Mouse (Mus musculus) midbrain, embryonic 10.5 days (tissue): ENCODE measurements around the gene Sox5. TPM values are rescaled to one million over a fixed set of nuclear protein-coding genes. Genes with fewer than 3 reads are reported as not detected.

ENCODE experiments used
- DNase-seq: peaks from one replicate; pipeline ENCODE4 v3.0.0-alpha.2; 2017; ENCODE audit warnings: low spot score
- H3K27ac ChIP-seq: fragments of 300-500 bp; sonication (generic); replicated peaks from 2 replicates; pipeline ENCODE4 v1.5.1; 2016; ENCODE audit warnings: mild to moderate bottlenecking
- H3K27me3 ChIP-seq: fragments of 300-500 bp; sonication (generic); 2 replicates; pipeline ENCODE4 v1.6.1; 2016; ENCODE audit warnings: low read depth, mild to moderate bottlenecking; ENCODE audit not compliant: poor library complexity, severe bottlenecking
- H3K36me3 ChIP-seq: fragments of 300-500 bp; sonication (generic); 2 replicates; pipeline ENCODE4 v1.6.1; 2016; ENCODE audit warnings: mild to moderate bottlenecking, moderate library complexity
- H3K4me1 ChIP-seq: fragments of 300-500 bp; sonication (generic); 2 replicates; pipeline ENCODE4 v1.6.1; 2016
- H3K4me3 ChIP-seq: fragments of 300-500 bp; sonication (generic); 2 replicates; pipeline ENCODE4 v1.5.1; 2016; ENCODE audit warnings: mild to moderate bottlenecking, moderate library complexity
- H3K9me3 ChIP-seq: fragments of 300-500 bp; sonication (generic); replicated peaks from 2 replicates; pipeline ENCODE4 v1.6.1; 2016; ENCODE audit warnings: mild to moderate bottlenecking
- WGBS: fragments of 180-500 bp; shearing (Covaris S2); methylation state at CpG from one replicate; pipeline ENCODE4 v1.1.7; 2016; 5-methylcytosine and 5-hydroxymethylcytosine counted together
- polyA plus RNA-seq: library from polyadenylated mRNA; unstranded; fragments of >200 nt; fragmentation: Nextera tagmentation; extraction: Ambion mirVana; gene quantifications from 2 replicates; pipeline ENCODE4 v1.2.1, GENCODE M21; 2016

Gene Sox5
- polyA plus RNA-seq, 1 experiment from 2014 or later = 28.2 TPM

GRCm38 (mm10) chr6:144757414-144757813 lies 24.4 kb downstream of the Sox5 start:
- no peak overlapping the region for H3K4me3 ChIP-seq
- peak; percentile 32 for DNase-seq
- 41% methylated on average over 14 of the region's 14 CpGs for WGBS
- 0 out of 2 replicates have a peak, but pooled peaks cover 5% of the 10 kb centered on the region for H3K27me3 ChIP-seq
- H3K36me3 ChIP-seq = no peaks in the 10 kb centered on the region
- H3K4me1 ChIP-seq = peaks cover 49% of the 10 kb centered on the region
- no peak overlapping the region for H3K27ac ChIP-seq
- H3K9me3 ChIP-seq = no peaks in the 10 kb centered on the region

GRCm38 (mm10) chr6:144756444-144756843 lies 25.3 kb downstream of the Sox5 start:
- no peak overlapping the region for H3K27ac ChIP-seq
- H3K36me3 ChIP-seq = no peaks in the 10 kb centered on the region
- no peak overlapping the region for H3K4me3 ChIP-seq
- no peak for DNase-seq
- no peaks in the 10 kb centered on the region for H3K9me3 ChIP-seq
- H3K4me1 ChIP-seq = peaks cover 49% of the 10 kb centered on the region
- H3K27me3 ChIP-seq = 0 out of 2 replicates have a peak, but pooled peaks cover 5% of the 10 kb centered on the region
- 95% methylated on average over 14 of the region's 14 CpGs for WGBS

DNA sequence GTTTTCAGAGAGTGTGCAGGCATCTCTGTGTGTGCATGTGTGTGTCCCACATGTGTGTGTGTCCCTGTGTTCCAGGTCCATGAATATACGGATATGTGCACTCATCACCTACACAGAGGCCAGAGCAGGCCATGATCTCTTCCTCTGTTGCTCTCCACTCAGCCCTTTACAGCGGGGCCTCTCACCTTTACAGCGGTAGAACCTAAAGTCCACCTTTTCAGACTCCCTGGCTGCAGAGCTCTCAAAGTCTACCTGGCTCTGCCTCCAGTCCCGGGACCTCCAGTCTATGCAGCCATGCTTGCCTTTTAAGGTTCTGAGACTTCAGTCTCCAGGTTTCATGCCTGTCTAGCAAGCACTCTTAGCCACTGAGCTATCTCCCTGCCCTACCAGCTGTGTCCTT lies 26.5 kb downstream of the Sox5 start:
- Histone ChIP-seq H3K36me3 (no peaks in the 10 kb centered on the region), H3K4me1 (peaks cover 49% of the 10 kb centered on the region), H3K9me3 (no peaks in the 10 kb centered on the region), H3K27me3 (0 out of 2 replicates have a peak, but pooled peaks cover 5% of the 10 kb centered on the region), H3K27ac (0 out of 2 replicates have a peak overlapping the region, but pooled peaks have one; percentile 6), H3K4me3 (no peak overlapping the region)
- 85% methylated on average over 4 of the region's 4 CpGs for WGBS
- DNase-seq = no peak

- no peak for DNase-seq
- Histone ChIP-seq H3K9me3 (no peaks in the 10 kb centered on the region), H3K27me3 (0 out of 2 replicates have a peak, but pooled peaks cover 5% of the 10 kb centered on the region), H3K4me1 (peaks cover 45% of the 10 kb centered on the region), H3K27ac (no peak overlapping the region), H3K36me3 (no peaks in the 10 kb centered on the region), H3K4me3 (no peak overlapping the region)
Measured at GRCm38 (mm10) chr6:144754366-144754765, 27.4 kb downstream of the Sox5 start.

DNA sequence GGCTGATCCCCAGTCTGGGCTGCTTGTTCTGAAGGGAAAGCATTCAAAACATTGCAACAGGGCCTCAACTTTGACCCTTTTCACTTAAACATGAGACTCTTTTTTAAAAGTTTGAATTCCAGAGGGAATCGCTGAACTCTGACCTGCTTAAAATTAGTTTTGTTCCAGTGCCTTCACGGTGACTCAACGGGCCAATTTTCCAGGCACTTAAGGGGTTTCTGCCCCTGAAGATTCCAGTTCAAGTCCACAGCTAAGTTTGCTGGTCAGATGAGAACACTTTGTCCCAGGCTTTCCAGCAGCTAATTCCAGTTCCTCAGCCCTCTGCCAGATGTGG lies 27.8 kb downstream of the Sox5 start:
- no peaks in the 10 kb centered on the region for H3K36me3 ChIP-seq
- no peak for DNase-seq
- H3K9me3 ChIP-seq = no peaks in the 10 kb centered on the region
- H3K4me3 ChIP-seq = no peak overlapping the region
- 0 out of 2 replicates have a peak, but pooled peaks cover 5% of the 10 kb centered on the region for H3K27me3 ChIP-seq
- no peak overlapping the region; the same call in 1 of the 2 replicates for H3K27ac ChIP-seq
- H3K4me1 ChIP-seq = peaks cover 41% of the 10 kb centered on the region
- 31% methylated on average over 3 of the region's 3 CpGs for WGBS

GRCm38 (mm10) chr6:144753225-144753962 lies 28.4 kb downstream of the Sox5 start:
- 79% methylated on average over 13 of the region's 13 CpGs for WGBS
- Histone ChIP-seq H3K27ac (no peak overlapping the region; the same call in 1 of the 2 replicates), H3K4me1 (peaks cover 35% of the 10 kb centered on the region), H3K36me3 (no peaks in the 10 kb centered on the region), H3K9me3 (no peaks in the 10 kb centered on the region), H3K4me3 (no peak overlapping the region), H3K27me3 (0 out of 2 replicates have a peak, but pooled peaks cover 5% of the 10 kb centered on the region)
- no peak for DNase-seq

DNA sequence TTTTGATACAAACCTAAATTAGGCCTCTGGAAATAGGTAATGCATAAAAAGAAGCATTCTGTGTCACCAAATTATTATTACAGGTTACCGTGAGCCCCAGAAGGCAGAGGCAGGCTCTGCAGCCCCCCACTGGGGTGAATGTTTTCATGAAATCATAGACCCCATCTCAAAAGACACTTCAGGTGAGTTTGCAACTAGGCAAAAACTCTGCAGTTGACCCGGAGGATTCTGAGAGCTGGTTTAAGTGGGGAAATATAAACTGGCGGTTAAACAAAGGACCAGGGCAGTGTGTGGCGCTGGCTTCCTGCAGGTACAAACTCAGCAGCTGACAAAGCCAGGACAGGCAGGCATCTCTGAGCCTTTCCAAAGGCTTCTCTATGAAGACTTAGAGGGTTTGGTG lies 30.2 kb downstream of the Sox5 start:
- no peaks in the 10 kb centered on the region for H3K36me3 ChIP-seq
- H3K4me3 ChIP-seq = no peak overlapping the region
- H3K4me1 ChIP-seq = peaks cover 23% of the 10 kb centered on the region
- H3K27me3 ChIP-seq = 0 out of 2 replicates have a peak, but pooled peaks cover 5% of the 10 kb centered on the region
- no peak for DNase-seq
- WGBS = 89% methylated on average over 4 of the region's 4 CpGs
- H3K9me3 ChIP-seq = peaks cover 3% of the 10 kb centered on the region; the same call in 1 of the 2 replicates
- H3K27ac ChIP-seq = no peak overlapping the region

GRCm38 (mm10) chr6:144750197-144750596 lies 31.6 kb downstream of the Sox5 start:
- H3K9me3 ChIP-seq = peaks cover 3% of the 10 kb centered on the region; the same call in 1 of the 2 replicates
- WGBS = 67% methylated on average over 7 of the region's 7 CpGs
- no peaks in the 10 kb centered on the region for H3K36me3 ChIP-seq

GRCm38 (mm10) chr6:144746436-144746835 lies 35.3 kb downstream of the Sox5 start:
- H3K4me1 ChIP-seq = no peaks in the 10 kb centered on the region; the same call in none of the 2 replicates
- WGBS = 92% methylated on average over 10 of the region's 10 CpGs
- H3K4me3 ChIP-seq = no peak overlapping the region

More at GRCm38 (mm10) chr6:144750197-144750596, 31.6 kb downstream of the Sox5 start:
- Histone ChIP-seq H3K27ac (no peak overlapping the region), H3K4me3 (no peak overlapping the region), H3K4me1 (peaks cover 17% of the 10 kb centered on the region), H3K27me3 (0 out of 2 replicates have a peak, but pooled peaks cover under 1% of the 10 kb centered on the region)
- DNase-seq = no peak

GRCm38 (mm10) chr6:144742559-144742958 lies 39.2 kb downstream of the Sox5 start:
- H3K4me3 ChIP-seq = no peak overlapping the region
- H3K27me3 ChIP-seq = no peaks in the 10 kb centered on the region
- no peaks in the 10 kb centered on the region; the same call in none of the 2 replicates for H3K4me1 ChIP-seq
- H3K27ac ChIP-seq = no peak overlapping the region
- 72% methylated on average over 3 of the region's 3 CpGs for WGBS
- no peak for DNase-seq
- peaks cover 3% of the 10 kb centered on the region; the same call in 1 of the 2 replicates for H3K9me3 ChIP-seq
- H3K36me3 ChIP-seq = no peaks in the 10 kb centered on the region

More at GRCm38 (mm10) chr6:144746436-144746835, 35.3 kb downstream of the Sox5 start:
- Histone ChIP-seq H3K27me3 (no peaks in the 10 kb centered on the region), H3K27ac (no peak overlapping the region), H3K9me3 (peaks cover 3% of the 10 kb centered on the region; the same call in 1 of the 2 replicates), H3K36me3 (no peaks in the 10 kb centered on the region)
- no peak for DNase-seq

DNA sequence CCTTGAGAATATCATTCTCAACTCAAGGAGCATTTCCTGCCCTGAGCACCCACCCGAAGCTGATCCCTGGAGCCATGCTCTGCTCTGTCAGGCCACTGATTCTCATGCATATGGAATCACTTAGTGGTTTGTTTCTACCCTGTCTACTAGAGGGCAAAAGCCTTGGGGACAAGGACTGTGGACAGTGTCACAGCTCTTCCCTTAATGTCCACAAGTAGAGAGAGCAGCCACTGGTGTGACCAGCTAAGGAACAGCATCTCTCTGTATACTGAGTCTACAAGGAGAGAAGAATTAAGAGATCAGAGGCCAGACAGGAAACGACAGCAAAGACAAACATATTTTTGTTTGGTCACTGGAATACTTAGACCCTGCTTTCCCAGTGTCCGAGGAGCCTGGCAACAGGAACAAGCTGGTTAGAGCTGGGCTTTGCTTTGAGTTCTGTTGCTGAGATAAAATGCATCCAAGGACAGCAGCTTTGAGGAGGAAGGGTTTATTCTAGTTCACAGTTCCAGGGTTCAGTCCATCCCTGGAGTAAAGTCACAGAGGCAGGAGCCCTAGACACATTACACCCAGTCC lies 40.6 kb downstream of the Sox5 start:
- Histone ChIP-seq H3K27me3 (no peaks in the 10 kb centered on the region), H3K27ac (no peak overlapping the region; the same call in 1 of the 2 replicates), H3K4me1 (no peaks in the 10 kb centered on the region; the same call in none of the 2 replicates), H3K36me3 (no peaks in the 10 kb centered on the region), H3K4me3 (no peak overlapping the region), H3K9me3 (no peaks in the 10 kb centered on the region)
- DNase-seq = no peak
- WGBS = 59% methylated on average over 3 of the region's 3 CpGs

- no peak for DNase-seq
- Histone ChIP-seq H3K4me1 (no peaks in the 10 kb centered on the region; the same call in none of the 2 replicates), H3K9me3 (no peaks in the 10 kb centered on the region), H3K27me3 (no peaks in the 10 kb centered on the region), H3K4me3 (no peak overlapping the region), H3K27ac (no peak overlapping the region), H3K36me3 (no peaks in the 10 kb centered on the region)
- 93% methylated on average over 3 of the region's 3 CpGs for WGBS
Measured at GRCm38 (mm10) chr6:144740343-144740742, 41.4 kb downstream of the Sox5 start.

DNA sequence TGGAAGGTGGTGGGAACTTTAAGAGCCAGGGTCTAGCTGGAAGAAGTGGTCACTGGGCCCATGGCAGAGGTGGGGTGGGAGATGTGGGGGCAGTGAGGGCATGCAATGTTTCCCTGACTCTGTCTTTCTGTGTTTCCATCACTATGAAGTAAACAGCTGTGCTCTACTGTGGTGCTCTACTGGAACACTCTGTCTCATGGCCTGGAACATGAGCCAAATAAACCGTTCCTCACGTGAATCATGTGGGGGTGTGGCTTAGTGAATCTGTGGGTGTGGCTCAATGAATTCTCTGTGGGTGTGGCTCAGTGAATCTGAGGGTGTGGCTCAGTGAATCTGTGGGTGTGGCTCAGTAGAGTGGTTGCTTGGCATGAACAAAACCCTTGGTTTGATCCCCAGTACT lies 42.0 kb downstream of the Sox5 start:
- Histone ChIP-seq H3K27ac (no peak overlapping the region), H3K4me1 (no peaks in the 10 kb centered on the region; the same call in none of the 2 replicates), H3K4me3 (no peak overlapping the region), H3K9me3 (no peaks in the 10 kb centered on the region), H3K27me3 (no peaks in the 10 kb centered on the region), H3K36me3 (no peaks in the 10 kb centered on the region)
- 87% methylated on average over 2 of the region's 2 CpGs for WGBS
- DNase-seq = no peak
